Mouse (Mus musculus) heart, embryonic 16.5 days (tissue): Measurements from ENCODE around the gene Qprt. TPM values are rescaled to one million over a fixed set of nuclear protein-coding genes. Genes with fewer than 3 reads are reported as not detected.
A peak's percentile ranks its signal among the peaks of the same experiment; 100 is the strongest.

ENCODE experiments used
- ATAC-seq: fragments of 200-750 bp; cut with Nextera tagmentation; replicated peaks from 2 replicates; pipeline ENCODE4 v1.8.0; 2017; ENCODE audit warnings: moderate number of reproducible peaks; ENCODE audit not compliant: insufficient read depth, low FRiP score; ENCODE audit errors: extremely low read depth
- H3K27ac ChIP-seq: fragments of 300-500 bp; sonication (generic); 2 replicates; pipeline ENCODE4 v1.5.1; 2014; ENCODE audit warnings: mild to moderate bottlenecking, low read length, control low read depth, moderate library complexity
- H3K27me3 ChIP-seq: fragments of 300-500 bp; sonication (generic); 2 replicates; pipeline ENCODE4 v1.6.1; 2014; ENCODE audit warnings: low read length, mixed read lengths; ENCODE audit not compliant: control insufficient read depth, insufficient read depth
- H3K36me3 ChIP-seq: fragments of 300-500 bp; sonication (generic); 2 replicates; pipeline ENCODE4 v1.6.1; 2014; ENCODE audit not compliant: control insufficient read depth, insufficient read depth
- H3K4me1 ChIP-seq: fragments of 300-500 bp; sonication (generic); 2 replicates; pipeline ENCODE4 v1.6.1; 2014; ENCODE audit warnings: low read length, mixed read lengths; ENCODE audit not compliant: control insufficient read depth, insufficient read depth
- H3K4me2 ChIP-seq: fragments of 300-500 bp; sonication (generic); 2 replicates; pipeline ENCODE4 v1.6.1; 2014; ENCODE audit warnings: low read depth, mild to moderate bottlenecking, control low read depth, low read length
- H3K4me3 ChIP-seq: fragments of 300-500 bp; sonication (generic); 2 replicates; pipeline ENCODE4 v1.5.1; 2014; ENCODE audit warnings: mild to moderate bottlenecking, control low read depth, low read length
- H3K9ac ChIP-seq: fragments of 300-500 bp; sonication (generic); 2 replicates; pipeline ENCODE4 v1.6.1; 2014; ENCODE audit warnings: low read length, control low read depth
- H3K9me3 ChIP-seq: fragments of 300-500 bp; sonication (generic); replicated peaks from 2 replicates; pipeline ENCODE4 v1.6.1; 2016; ENCODE audit warnings: low read length; ENCODE audit not compliant: control insufficient read depth
- WGBS: fragments of 180-500 bp; shearing (Covaris S2); extraction: QIAGEN DNeasy Blood & Tissue Kit; methylation state at CpG from one replicate; pipeline ENCODE4 v1.1.7; 2014; 5-methylcytosine and 5-hydroxymethylcytosine counted together
- polyA plus RNA-seq: library from polyadenylated mRNA; unstranded; fragments of >200 nt; fragmentation: Nextera tagmentation; extraction: Ambion mirVana; gene quantifications from 2 replicates; pipeline ENCODE4 v1.2.1, GENCODE M21; 2015

Qprt gene
- 2.1 and 2.6 TPM in 2 replicates for polyA plus RNA-seq

DNA sequence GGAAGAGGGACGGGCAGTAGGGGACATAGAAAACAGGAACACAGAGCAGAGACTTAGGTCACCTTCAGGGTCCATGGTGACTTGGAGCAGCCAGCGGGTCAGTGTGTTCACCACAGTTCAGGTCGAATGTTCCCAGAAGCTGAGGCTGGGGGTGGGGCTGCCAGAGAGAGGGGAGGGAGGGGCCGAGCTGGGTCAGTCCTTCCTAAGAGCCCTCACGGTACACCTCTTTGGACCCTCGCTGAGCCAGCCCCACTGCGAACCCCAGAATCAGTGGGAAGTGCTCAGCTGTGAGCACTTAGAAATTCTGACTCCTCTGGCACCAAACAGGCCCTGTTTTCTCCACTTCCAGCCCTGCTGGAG is at the start of gene Qprt:
Gene Qprt (minus strand): TSS at position 316 of the 360 bp plus-strand sequence.
- 0 out of 2 replicates have a peak, but pooled peaks cover 8% of the 10 kb centered on the region for H3K4me1 ChIP-seq
- peak within 1 kb of the TSS; percentile 19; the same call in 1 of the 2 replicates for H3K9ac ChIP-seq
- H3K9me3 ChIP-seq = peaks cover 8% of the 10 kb centered on the region
- no peak within 1 kb of the TSS for H3K27ac ChIP-seq
- H3K36me3 ChIP-seq = no peaks in the 10 kb centered on the region
- H3K4me3 ChIP-seq = no peak within 1 kb of the TSS; the same call in 1 of the 2 replicates
- no peak for ATAC-seq
- WGBS = 19% methylated on average over 7 of the region's 7 CpGs
- peak within 1 kb of the TSS; percentile 38; the same call in 1 of the 2 replicates for H3K4me2 ChIP-seq
- H3K27me3 ChIP-seq = peaks cover 4% of the 10 kb centered on the region; the same call in 1 of the 2 replicates

DNA sequence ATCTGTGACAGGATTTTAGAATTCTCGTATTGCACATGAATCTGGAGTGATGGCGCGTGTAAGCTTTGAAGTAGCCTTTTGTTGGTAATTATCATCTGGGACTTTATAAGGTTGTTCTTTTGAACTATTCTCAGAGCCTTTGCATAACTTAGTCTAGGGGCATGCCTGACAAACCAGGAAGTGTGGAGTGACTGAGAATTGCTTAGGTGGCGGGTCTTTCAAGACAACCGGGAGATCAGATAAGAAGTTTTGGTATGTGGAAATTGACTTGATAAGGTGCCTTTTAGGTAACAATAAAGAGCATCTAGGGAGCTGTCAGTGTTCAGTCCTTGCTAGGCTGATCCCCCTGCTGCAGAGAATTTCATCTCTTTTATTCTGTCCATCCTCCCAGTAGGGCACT is 44.5 kb upstream of the Qprt start:
- ATAC-seq = no peak
- WGBS = 67% methylated on average over 5 of the region's 5 CpGs
- Histone ChIP-seq H3K27ac (no peak overlapping the region), H3K27me3 (no peaks in the 10 kb centered on the region), H3K36me3 (no peaks in the 10 kb centered on the region), H3K4me3 (no peak overlapping the region), H3K9me3 (no peaks in the 10 kb centered on the region), H3K9ac (no peak overlapping the region), H3K4me1 (no peaks in the 10 kb centered on the region), H3K4me2 (no peak overlapping the region)

DNA sequence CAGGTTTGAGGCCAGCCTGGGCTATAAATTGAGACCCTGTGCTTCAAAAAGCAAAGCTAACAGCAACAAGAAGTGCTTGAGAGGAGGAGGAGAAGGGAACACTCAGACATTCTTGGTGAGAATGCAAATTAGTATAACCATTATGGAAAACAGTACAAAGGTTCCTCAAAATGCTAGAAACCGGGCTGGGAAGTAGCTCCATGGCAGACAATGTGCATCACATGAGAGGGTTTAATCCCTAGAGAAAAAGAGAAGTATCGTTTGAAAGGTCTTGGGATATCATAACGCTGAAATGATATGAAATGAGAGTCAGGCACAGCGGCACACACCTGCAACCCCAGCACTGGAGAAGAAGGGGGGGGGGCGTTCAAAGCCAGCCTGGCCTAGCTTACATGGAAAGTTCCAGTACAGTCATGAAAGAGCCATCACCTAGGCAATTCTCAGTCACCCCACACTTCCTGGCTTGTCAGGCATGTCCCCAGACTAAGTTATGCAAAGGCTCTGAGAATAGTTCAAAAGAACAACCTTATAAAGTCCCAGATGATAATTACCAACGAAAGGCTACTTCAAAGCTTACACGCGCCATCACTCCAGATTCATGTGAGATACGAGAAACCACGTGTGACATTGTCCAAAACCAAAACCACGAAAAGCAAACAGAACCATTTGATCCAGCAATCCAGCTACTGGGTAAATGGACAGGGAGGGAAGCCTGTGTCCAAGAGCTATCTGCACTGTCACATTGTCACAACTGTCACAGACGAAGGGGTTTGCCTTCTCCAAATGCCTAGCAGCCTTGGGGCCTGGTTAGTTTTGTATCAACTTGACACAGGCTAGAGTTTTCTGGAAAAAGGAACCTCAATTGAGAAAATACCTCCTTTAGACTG is 43.8 kb upstream of the Qprt start:
- no peak for ATAC-seq
- 81% methylated on average over 12 of the region's 12 CpGs for WGBS
- H3K4me3 ChIP-seq = no peak overlapping the region

DNA sequence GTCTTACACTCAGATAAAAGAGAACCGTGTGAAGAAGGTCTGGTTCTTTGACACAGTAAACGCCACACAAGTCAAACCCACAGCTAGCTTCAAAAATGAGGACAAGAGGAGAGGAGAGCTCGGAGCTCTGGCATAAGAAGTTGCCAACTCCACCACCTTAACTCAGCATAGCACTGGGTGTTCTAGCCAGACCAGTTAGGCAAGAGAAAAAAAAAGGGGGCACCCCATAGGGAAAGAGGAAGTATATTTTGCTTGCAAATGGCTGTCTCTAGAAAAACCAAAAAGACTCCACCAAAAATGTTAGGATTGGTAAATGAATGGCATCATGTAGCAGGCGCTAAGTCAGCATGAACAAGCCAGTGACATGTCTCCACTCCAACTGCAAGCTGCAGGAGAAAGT is 42.0 kb upstream of the Qprt start:
- Histone ChIP-seq H3K4me2 (no peak overlapping the region), H3K9me3 (no peaks in the 10 kb centered on the region), H3K4me3 (no peak overlapping the region), H3K9ac (no peak overlapping the region), H3K27me3 (no peaks in the 10 kb centered on the region), H3K36me3 (no peaks in the 10 kb centered on the region), H3K27ac (no peak overlapping the region), H3K4me1 (no peaks in the 10 kb centered on the region)
- 77% methylated on average over 4 of the region's 4 CpGs for WGBS
- no peak for ATAC-seq

More for the DNA sequence above, 43.8 kb upstream of the Qprt start:
- H3K4me1 ChIP-seq = no peaks in the 10 kb centered on the region
- H3K9ac ChIP-seq = no peak overlapping the region
- H3K9me3 ChIP-seq = no peaks in the 10 kb centered on the region
- no peaks in the 10 kb centered on the region for H3K36me3 ChIP-seq
- no peak overlapping the region for H3K27ac ChIP-seq
- H3K4me2 ChIP-seq = no peak overlapping the region
- no peaks in the 10 kb centered on the region for H3K27me3 ChIP-seq

DNA sequence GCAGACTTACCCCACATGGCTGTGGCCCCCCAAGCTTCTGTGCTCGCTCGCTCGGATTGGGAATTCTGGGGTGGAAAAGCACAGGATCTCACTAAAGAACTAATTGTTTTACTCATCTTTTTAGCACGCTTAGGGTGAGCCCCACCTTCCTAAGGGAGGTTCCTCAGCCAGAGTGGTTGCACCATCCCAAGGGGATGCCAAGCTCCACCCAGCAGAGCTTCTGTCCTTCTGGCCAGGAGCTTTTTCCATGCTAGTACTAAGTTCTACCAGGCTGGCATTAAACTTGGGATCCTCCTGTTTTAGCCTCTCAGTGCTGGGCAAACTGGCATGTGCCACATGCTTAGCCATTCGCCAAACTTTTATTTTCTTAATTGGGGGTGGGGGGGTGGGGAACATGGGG is 40.5 kb upstream of the Qprt start:
- Histone ChIP-seq H3K4me1 (no peaks in the 10 kb centered on the region), H3K4me3 (no peak overlapping the region), H3K36me3 (no peaks in the 10 kb centered on the region), H3K27me3 (no peaks in the 10 kb centered on the region), H3K4me2 (no peak overlapping the region), H3K9ac (no peak overlapping the region), H3K9me3 (no peaks in the 10 kb centered on the region), H3K27ac (no peak overlapping the region)
- 70% methylated on average over 5 of the region's 5 CpGs for whole genome bisulfite sequencing
- ATAC-seq = no peak

DNA sequence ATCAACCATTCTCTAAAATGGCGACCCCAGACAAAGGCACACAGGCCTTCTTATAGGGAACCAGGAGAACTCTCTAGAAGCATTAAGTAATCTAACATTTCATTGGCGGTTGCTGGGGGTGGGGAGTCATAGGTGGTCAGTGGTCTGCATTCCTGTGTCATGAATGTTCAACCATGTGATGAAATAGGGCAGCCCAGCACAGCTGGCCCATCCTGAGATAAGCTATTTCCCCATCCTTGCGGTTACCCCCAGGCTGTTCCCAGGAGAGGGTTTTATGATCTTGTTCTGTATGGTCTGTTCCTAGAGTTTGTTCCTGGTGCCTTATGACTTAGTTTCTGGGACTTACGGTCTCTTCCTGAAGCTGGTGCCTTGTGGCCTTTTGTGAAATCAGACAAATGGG is 35.5 kb upstream of the Qprt start:
- Histone ChIP-seq H3K36me3 (no peaks in the 10 kb centered on the region), H3K4me2 (no peak overlapping the region), H3K4me3 (no peak overlapping the region), H3K9ac (no peak overlapping the region), H3K4me1 (peaks cover 3% of the 10 kb centered on the region; the same call in 1 of the 2 replicates), H3K9me3 (no peaks in the 10 kb centered on the region), H3K27me3 (no peaks in the 10 kb centered on the region), H3K27ac (no peak overlapping the region)
- ATAC-seq = no peak
- WGBS = 75% methylated on average over 4 of the region's 4 CpGs

DNA sequence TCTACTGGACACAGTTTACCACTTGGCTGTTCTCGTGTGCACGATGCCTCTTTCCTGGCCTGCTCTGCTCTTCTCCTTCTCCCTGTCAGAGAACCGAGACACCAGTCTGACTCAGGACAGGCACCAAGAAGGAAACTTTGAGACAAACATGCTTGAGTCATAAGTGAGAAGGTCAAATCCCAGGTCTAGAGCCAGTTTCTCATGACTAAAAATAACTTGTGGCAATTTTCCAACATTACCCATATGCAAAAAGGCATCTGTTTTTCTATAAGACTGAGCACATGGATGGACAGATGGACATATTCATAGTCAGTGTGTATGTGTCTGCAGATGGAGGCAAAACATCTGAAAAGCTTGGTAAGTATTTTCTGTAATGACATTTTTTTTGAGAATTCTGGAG is 31.5 kb upstream of the Qprt start:
- 33% methylated on average over 3 of the region's 3 CpGs for WGBS
- H3K9ac ChIP-seq = no peak overlapping the region
- no peak overlapping the region for H3K4me2 ChIP-seq
- no peaks in the 10 kb centered on the region for H3K36me3 ChIP-seq
- peaks cover 5% of the 10 kb centered on the region; the same call in 1 of the 2 replicates for H3K4me1 ChIP-seq
- no peak overlapping the region for H3K4me3 ChIP-seq
- no peaks in the 10 kb centered on the region for H3K27me3 ChIP-seq
- H3K27ac ChIP-seq = 0 out of 2 replicates have a peak overlapping the region, but pooled peaks have one; percentile 28
- no peak for ATAC-seq
- H3K9me3 ChIP-seq = no peaks in the 10 kb centered on the region

DNA sequence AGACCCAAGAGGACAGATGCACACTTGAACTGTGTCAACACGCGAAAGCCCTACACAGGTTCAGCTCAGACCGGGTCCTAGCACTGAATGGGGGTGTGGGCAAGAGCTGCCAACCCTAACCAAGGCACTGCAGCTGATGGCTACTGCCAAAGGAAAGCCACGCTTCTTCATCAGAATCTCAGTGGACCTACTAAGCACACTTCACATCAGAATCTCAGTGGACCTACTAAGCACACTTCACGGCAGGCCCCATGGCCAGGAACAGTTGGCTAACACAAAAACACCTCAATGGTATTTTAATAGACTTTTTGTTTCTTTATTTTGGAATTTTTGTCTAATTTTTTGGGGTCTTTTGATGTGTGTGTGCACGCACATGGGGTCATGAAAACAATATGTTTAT is 30.4 kb upstream of the Qprt start:
- H3K27me3 ChIP-seq = no peaks in the 10 kb centered on the region
- H3K9ac ChIP-seq = no peak overlapping the region
- no peak overlapping the region for H3K27ac ChIP-seq
- no peak overlapping the region for H3K4me3 ChIP-seq
- peaks cover 8% of the 10 kb centered on the region; the same call in 1 of the 2 replicates for H3K4me1 ChIP-seq
- 91% methylated on average over 6 of the region's 6 CpGs for WGBS
- no peak overlapping the region for H3K4me2 ChIP-seq
- H3K36me3 ChIP-seq = no peaks in the 10 kb centered on the region
- no peaks in the 10 kb centered on the region for H3K9me3 ChIP-seq
- ATAC-seq = no peak

DNA sequence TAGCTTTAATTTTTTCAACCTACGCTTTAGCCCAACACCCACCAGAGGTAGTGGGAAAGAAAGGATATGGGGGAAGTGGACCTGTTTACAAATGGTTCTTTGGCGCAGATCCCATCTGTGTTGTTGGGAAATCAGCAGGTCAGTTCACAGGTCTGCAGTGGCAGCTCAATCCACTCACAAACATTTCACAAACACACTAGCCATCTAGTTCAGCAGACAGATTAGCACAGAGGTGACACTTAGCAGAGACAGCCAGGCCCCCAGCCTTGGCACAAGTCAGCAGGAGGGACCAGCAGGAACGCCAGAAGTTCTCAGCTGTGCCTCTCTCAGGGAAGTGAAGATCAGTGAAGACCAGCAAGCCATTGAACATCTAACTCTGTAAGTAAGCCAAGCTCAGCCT is 25.9 kb upstream of the Qprt start:
- no peak overlapping the region for H3K27ac ChIP-seq
- H3K4me2 ChIP-seq = no peak overlapping the region
- no peak overlapping the region for H3K9ac ChIP-seq
- H3K4me1 ChIP-seq = peaks cover 6% of the 10 kb centered on the region; the same call in 1 of the 2 replicates
- no peak for ATAC-seq
- no peaks in the 10 kb centered on the region for H3K27me3 ChIP-seq
- H3K4me3 ChIP-seq = no peak overlapping the region
- WGBS = 38% methylated on average over 3 of the region's 3 CpGs
- H3K9me3 ChIP-seq = no peaks in the 10 kb centered on the region
- H3K36me3 ChIP-seq = no peaks in the 10 kb centered on the region
